ENCODE assay signal across 9 mouse cellular contexts in genomic region chr10:105842574-105842973, GRCm38 (mm10). TPM values are rescaled to one million over a fixed set of nuclear protein-coding genes. Genes with fewer than 3 reads are reported as not detected.
DNase-seq lines count a peak whose midpoint lies in the region; ATAC-seq and TF ChIP-seq lines count a peak whose summit lies in the region.
"Had no signal": no experiment of that assay in that cellular context is flagged by ENCODE, and none has a peak within 500 bp of the region (broad histone marks: within the 10 kb centered on the region; RNA-seq: fewer than 3 reads in every experiment).

No protein-coding gene starts in this region.

- H3K36me3 ChIP-seq in lung, embryonic 14.5 days (ENCODE audit: insufficient read depth) = peaks cover 51% of the 10 kb centered on the region
- H3K36me3 ChIP-seq in embryonic facial prominence, embryonic 14.5 days (ENCODE audit: control insufficient read depth, insufficient read depth, low read length) = peaks cover 46% of the 10 kb centered on the region
- H3K36me3 ChIP-seq in limb, embryonic 10.5 days = peaks cover 56% of the 10 kb centered on the region
- peaks cover 14% of the 10 kb centered on the region for H3K36me3 ChIP-seq in small intestine, adult 2 months (ENCODE audit: control insufficient read depth, insufficient read depth, low read length)

- H3K4me3 ChIP-seq in lung, embryonic 14.5 days (ENCODE audit: low read depth, low read length) = 0 out of 2 replicates have a peak overlapping the region, but pooled peaks have one; percentile 17
- H3K4me3 ChIP-seq in embryonic facial prominence, embryonic 14.5 days (ENCODE audit: low read depth, low read length) = peak overlapping the region; percentile 85
- peak overlapping the region; percentile 79 for H3K4me3 ChIP-seq in limb, embryonic 10.5 days
- H3K4me3 ChIP-seq in small intestine, adult 2 months (ENCODE audit: low read depth, low read length) = 0 out of 2 replicates have a peak overlapping the region, but pooled peaks have one; percentile 10

- H3K27ac ChIP-seq in lung, embryonic 14.5 days (ENCODE audit: low read depth) = no peak overlapping the region
- H3K27ac ChIP-seq in embryonic facial prominence, embryonic 14.5 days (replicated peaks; ENCODE audit: low read depth, low read length) = no peak overlapping the region
- no peak overlapping the region for H3K27ac ChIP-seq in limb, embryonic 10.5 days
- no peak overlapping the region for H3K27ac ChIP-seq in small intestine, adult 2 months (ENCODE audit: insufficient read depth, low read depth, low read length)

- no peak for DNase-seq in lung, embryonic 14.5 days
- DNase-seq in lung, postnatal 4 days = no peak
- DNase-seq in embryonic facial prominence, embryonic 14.5 days (ENCODE audit: low spot score) = no peak
- no peak for DNase-seq in limb, embryonic 10.5 days (ENCODE audit: low spot score)
- no peak for DNase-seq in ovary, postnatal 10 days (ENCODE audit: low spot score)
- DNase-seq in embryo, embryonic 10 days (ENCODE audit: low spot score) = no peak
- DNase-seq: adrenal gland, postnatal 36 days had no signal

- peak overlapping the region; percentile 69 for H3K4me2 ChIP-seq in lung, embryonic 14.5 days
- peak overlapping the region; percentile 78 for H3K4me2 ChIP-seq in embryonic facial prominence, embryonic 14.5 days (ENCODE audit: low read depth, low read length)

- no peaks in the 10 kb centered on the region for H3K9me3 ChIP-seq in lung, embryonic 14.5 days (ENCODE audit: low read depth, low read length)
- no peaks in the 10 kb centered on the region for H3K9me3 ChIP-seq in embryonic facial prominence, embryonic 14.5 days (ENCODE audit: control insufficient read depth, low read length)
- no peaks in the 10 kb centered on the region for H3K9me3 ChIP-seq in limb, embryonic 10.5 days (replicated peaks)

- peak; percentile 20 for TF ChIP-seq CTCF in lung, embryonic 14.5 days (IDR thresholded peaks at IDR 0.05; ENCODE audit: low read depth)
- no peak for TF ChIP-seq CTCF in small intestine, adult 2 months (IDR thresholded peaks at IDR 0.05; ENCODE audit: extremely low read depth, insufficient read length, insufficient replicate concordance, low read depth, low read length)

- H3K4me1 ChIP-seq in lung, embryonic 14.5 days (ENCODE audit: insufficient read depth) = peaks cover 4% of the 10 kb centered on the region; the same call in 1 of the 2 replicates
- H3K4me1 ChIP-seq in embryonic facial prominence, embryonic 14.5 days (ENCODE audit: control insufficient read depth, insufficient read depth, low read length) = peaks cover 6% of the 10 kb centered on the region; the same call in 1 of the 2 replicates
- H3K4me1 ChIP-seq in limb, embryonic 10.5 days = peaks cover 11% of the 10 kb centered on the region
- peaks cover 5% of the 10 kb centered on the region for H3K4me1 ChIP-seq in small intestine, adult 2 months (ENCODE audit: control insufficient read depth, insufficient read depth, insufficient read length, low read length)

- H3K27me3 ChIP-seq in lung, embryonic 14.5 days (ENCODE audit: insufficient read depth, low read length) = no peaks in the 10 kb centered on the region
- no peaks in the 10 kb centered on the region for H3K27me3 ChIP-seq in embryonic facial prominence, embryonic 14.5 days (replicated peaks; ENCODE audit: control insufficient read depth, insufficient read depth, low read length)
- no peaks in the 10 kb centered on the region for H3K27me3 ChIP-seq in limb, embryonic 10.5 days (ENCODE audit: low read depth, poor library complexity, severe bottlenecking)
- no peaks in the 10 kb centered on the region for H3K27me3 ChIP-seq in small intestine, adult 2 months (ENCODE audit: control insufficient read depth, insufficient read depth, low read length)

- no peak for TF ChIP-seq POLR2A in small intestine, adult 2 months (IDR thresholded peaks at IDR 0.05; ENCODE audit: low read depth, low read length)

- 74% methylated on average over 7 of the region's 7 CpGs for WGBS in lung, embryonic 14.5 days
- WGBS in embryonic facial prominence, embryonic 14.5 days = 78% methylated on average over 7 of the region's 7 CpGs
- 82% methylated on average over 7 of the region's 7 CpGs for WGBS in limb, embryonic 10.5 days
- 77% methylated on average over 7 of the region's 7 CpGs for WGBS in small intestine, adult 2 months

- H3K9ac ChIP-seq in lung, embryonic 14.5 days = no peak overlapping the region
- no peak overlapping the region for H3K9ac ChIP-seq in embryonic facial prominence, embryonic 14.5 days (ENCODE audit: low read depth, low read length)

- no peak for ATAC-seq in lung, embryonic 14.5 days (ENCODE audit: insufficient read depth)
- ATAC-seq in embryonic facial prominence, embryonic 14.5 days (ENCODE audit: low read depth) = no peak
- ATAC-seq in megakaryocyte progenitor cell, adult 5-6 weeks (replicated peaks; ENCODE audit: poor library complexity) = no peak

RNA-seq across cellular contexts. Expression of gene Mettl25, which starts 1.4 kb away (rescaled TPM):
- 14.1 and 14.6 TPM in 2 replicates for polyA plus RNA-seq in lung, embryonic 14.5 days (2014; fragmentation: Nextera tagmentation; extraction: Ambion mirVana)
- polyA plus RNA-seq in embryonic facial prominence, embryonic 14.5 days (2014; fragmentation: Nextera tagmentation; extraction: Ambion mirVana) = 11.2 and 15.2 TPM in 2 replicates
- 11.7 and 13.2 TPM in 2 replicates for polyA plus RNA-seq in limb, embryonic 10.5 days (2016; fragmentation: Nextera tagmentation; extraction: Ambion mirVana)
- 3.0 and 6.0 TPM in 2 replicates for polyA plus RNA-seq in small intestine, adult 2 months (2012; rRNA removed)
- total RNA-seq in megakaryocyte progenitor cell, adult 5-6 weeks (2015) = 12.7 and 16.1 TPM in 2 replicates
- total RNA-seq in megakaryocyte progenitor cell, adult 5-6 weeks (2017) = 19.0 and 25.8 TPM in 2 replicates

RNA-seq across cellular contexts. Expression of gene Ccdc59, which starts 1.7 kb away (rescaled TPM):
- 52.4 and 59.2 TPM in 2 replicates for polyA plus RNA-seq in lung, embryonic 14.5 days (2014; fragmentation: Nextera tagmentation; extraction: Ambion mirVana)
- polyA plus RNA-seq in embryonic facial prominence, embryonic 14.5 days (2014; fragmentation: Nextera tagmentation; extraction: Ambion mirVana) = 56.4 and 58.4 TPM in 2 replicates
- polyA plus RNA-seq in limb, embryonic 10.5 days (2016; fragmentation: Nextera tagmentation; extraction: Ambion mirVana) = 59.2 and 59.3 TPM in 2 replicates
- polyA plus RNA-seq in small intestine, adult 2 months (2012; rRNA removed) = 2.0 and 2.3 TPM in 2 replicates
- total RNA-seq in megakaryocyte progenitor cell, adult 5-6 weeks (2015) = 48.1 and 53.5 TPM in 2 replicates
- total RNA-seq in megakaryocyte progenitor cell, adult 5-6 weeks (2017) = 25.2 and 28.2 TPM in 2 replicates

Comparison
In these comparisons a context has a peak if more than half of its experiments do, and no peak if none do; other contexts are left out.
1. H3K4me3 ChIP-seq: peak in every context shown above with its lines; median percentile 85 in embryonic facial prominence, embryonic 14.5 days; 79 in limb, embryonic 10.5 days; 17 in lung, embryonic 14.5 days; 10 in small intestine, adult 2 months.
2. RNA of gene Ccdc59, which starts 1.7 kb away (polyA plus RNA-seq): 59.2 to 59.3 TPM in limb, embryonic 10.5 days, 56.4 to 58.4 TPM in embryonic facial prominence, embryonic 14.5 days and 52.4 to 59.2 TPM in lung, embryonic 14.5 days; 2.0 to 2.3 TPM in small intestine, adult 2 months; every median in the first group is over 10 times any median in the second.